ENCODE assay signal across 12 mouse cellular contexts in the genomic region with DNA sequence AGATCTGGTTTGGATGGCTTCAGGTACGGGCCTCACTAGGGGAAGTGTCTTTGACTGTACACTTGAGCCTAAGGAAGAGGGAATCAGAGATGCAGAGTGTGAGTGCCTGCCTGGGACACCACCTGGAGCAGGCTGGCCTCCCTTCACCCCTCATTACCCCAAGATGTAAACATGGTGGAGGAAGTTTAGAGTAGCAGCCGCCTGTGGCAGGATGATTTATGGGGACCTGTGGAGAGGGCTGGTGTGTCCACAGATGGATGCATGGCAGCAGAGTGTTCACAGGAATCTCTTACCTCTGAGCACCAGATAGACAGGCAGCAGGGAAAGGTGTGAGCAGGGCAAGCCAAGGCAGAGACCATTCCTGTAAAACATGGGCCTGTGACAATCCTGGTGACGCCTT.
"Had no signal": no experiment of that assay in that cellular context is flagged by ENCODE, and none has a peak within 500 bp of the region (broad histone marks: within the 10 kb centered on the region; RNA-seq: fewer than 3 reads in every experiment).

No protein-coding gene starts in this region.

- H3K4me2 ChIP-seq: limb, embryonic 15.5 days; liver, embryonic 12.5 days; lung, embryonic 14.5 days; midbrain, embryonic 11.5 days; midbrain, embryonic 15.5 days had no signal

- DNase-seq: kidney, adult 18-20 months; layer of hippocampus, postnatal 36 days; lung, embryonic 14.5 days; lung, postnatal 10 days; lung, postnatal 4 days; right cerebral cortex, adult 18-20 months; right cerebral cortex, postnatal 25 days; thymus, postnatal 36 days had no signal

- ATAC-seq: liver, embryonic 12.5 days; midbrain, embryonic 15.5 days had no signal

- H3K27ac ChIP-seq: limb, embryonic 15.5 days; liver, embryonic 12.5 days; midbrain, embryonic 15.5 days had no signal

- H3K4me1 ChIP-seq: liver, embryonic 12.5 days had no signal

- H3K4me3 ChIP-seq: limb, embryonic 15.5 days; liver, embryonic 12.5 days; midbrain, embryonic 15.5 days had no signal

- H3K9me3 ChIP-seq: limb, embryonic 15.5 days; liver, embryonic 12.5 days; midbrain, embryonic 15.5 days had no signal

- H3K27me3 ChIP-seq: limb, embryonic 15.5 days; midbrain, embryonic 15.5 days had no signal

- H3K9ac ChIP-seq: limb, embryonic 15.5 days; liver, embryonic 12.5 days; lung, embryonic 14.5 days; midbrain, embryonic 15.5 days had no signal

- H3K36me3 ChIP-seq: liver, embryonic 12.5 days; midbrain, embryonic 15.5 days had no signal
